Mouse (Mus musculus) heart, adult 2 months (tissue): ENCODE data around the gene Foxp1.

ENCODE experiments used
- CTCF ChIP-seq: fragments of 200-600 bp; IDR thresholded peaks from 2 replicates; pipeline ENCODE4 v1.8.1; 2022; ENCODE audit warnings: antibody characterized with exemption, mild to moderate bottlenecking, moderate library complexity
- EP300 ChIP-seq: fragments of 200-500 bp; IDR thresholded peaks from 2 replicates; pipeline ENCODE4 v1.6.1; 2011; ENCODE audit warnings: low read depth, low read length, control low read depth; ENCODE audit not compliant: insufficient read depth
- POLR2A ChIP-seq: fragments of 200-500 bp; IDR thresholded peaks from 2 replicates; pipeline ENCODE4 v1.6.1; 2011; ENCODE audit warnings: mild to moderate bottlenecking, low read depth, low read length, control low read depth; ENCODE audit not compliant: insufficient read depth

GRCm38 (mm10) chr6:99260941-99261736 lies 261.4 kb downstream of the Foxp1 start:
- TF ChIP-seq EP300 (no peak), CTCF (no peak), POLR2A (no peak)
